Mouse (Mus musculus): ENCODE data around the gene Cdc42bpb. TPM values are rescaled to one million over a fixed set of nuclear protein-coding genes. Genes with fewer than 3 reads are reported as not detected.

Cdc42bpb gene
- polyA plus RNA-seq, 1 experiment from 2014 or later, result 35.3 TPM

- Histone ChIP-seq H3K4me1 (ENCODE audit: control insufficient read depth, insufficient read depth, low read depth, low read length) (peaks cover 19% of the 10 kb centered on the region), H3K36me3 (ENCODE audit: control insufficient read depth, insufficient read depth, low read length) (no peaks in the 10 kb centered on the region; the same call in 1 of the 2 replicates), H3K27me3 (replicated peaks; ENCODE audit: control insufficient read depth, insufficient read depth, low read length) (peaks cover 65% of the 10 kb centered on the region), H3K27ac (ENCODE audit: low read depth, low read length) (no peak overlapping the region), H3K4me3 (ENCODE audit: low read length) (no peak overlapping the region), H3K9me3 (ENCODE audit: control insufficient read depth, low read length) (no peaks in the 10 kb centered on the region), H3K9ac (ENCODE audit: low read depth, low read length) (no peak overlapping the region), H3K4me2 (ENCODE audit: low read length) (no peak overlapping the region)
- no peak for ATAC-seq
- WGBS, result 15% methylated on average over 8 of the region's 8 CpGs
Observed at GRCm38 (mm10) chr12:111271966-111272365, 105.6 kb downstream of the Cdc42bpb start.

- Histone ChIP-seq H3K4me2 (ENCODE audit: low read length) (no peak overlapping the region), H3K9me3 (ENCODE audit: control insufficient read depth, low read length) (no peaks in the 10 kb centered on the region), H3K27me3 (replicated peaks; ENCODE audit: control insufficient read depth, insufficient read depth, low read length) (peaks cover 60% of the 10 kb centered on the region), H3K4me3 (ENCODE audit: low read length) (no peak overlapping the region), H3K4me1 (ENCODE audit: control insufficient read depth, insufficient read depth, low read depth, low read length) (peaks cover 19% of the 10 kb centered on the region), H3K9ac (ENCODE audit: low read depth, low read length) (no peak overlapping the region), H3K36me3 (ENCODE audit: control insufficient read depth, insufficient read depth, low read length) (no peaks in the 10 kb centered on the region; the same call in 1 of the 2 replicates), H3K27ac (ENCODE audit: low read depth, low read length) (no peak overlapping the region)
- WGBS, result 8% methylated on average over 25 of the region's 28 CpGs
- ATAC-seq, result no peak
Observed at GRCm38 (mm10) chr12:111271406-111271805, 106.1 kb downstream of the Cdc42bpb start.

DNA sequence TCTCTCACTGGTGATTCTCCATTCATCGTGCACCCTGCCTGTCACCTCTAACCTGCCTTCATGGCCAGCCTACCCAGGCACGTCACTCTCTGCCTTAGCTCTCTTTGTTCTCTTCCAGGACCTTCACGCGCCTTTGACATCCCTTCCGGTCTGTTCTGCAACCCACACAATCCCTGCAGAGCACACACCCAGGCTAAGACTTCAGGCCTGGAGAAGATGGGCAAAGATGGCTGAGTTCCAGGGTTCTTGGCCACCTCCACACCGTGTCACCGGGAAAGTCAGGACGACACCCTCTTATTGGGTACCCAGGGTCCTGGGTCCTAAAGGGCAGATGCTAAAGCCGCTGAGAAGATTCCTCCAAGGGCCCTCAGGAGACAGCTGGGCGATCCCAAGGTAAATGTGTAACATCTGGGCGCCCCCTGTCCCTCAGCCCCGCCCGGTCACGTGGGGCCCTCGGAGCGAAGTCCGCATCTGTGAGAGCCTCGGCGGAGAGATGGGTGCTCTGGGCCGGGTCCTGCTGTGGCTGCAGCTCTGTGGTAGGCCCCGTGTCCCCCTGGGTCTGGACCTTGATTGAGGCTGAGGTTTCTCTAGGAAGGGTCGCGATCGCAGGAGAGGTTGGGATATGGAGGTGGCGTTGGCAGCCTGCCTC, 106.8 kb downstream of the Cdc42bpb start, which contains the start of gene Amn:
Gene Amn, plus strand, starts transcription at position 467 of the 649 bp plus-strand sequence.
- Histone ChIP-seq H3K27ac (ENCODE audit: low read depth, low read length) (no peak within 1 kb of the TSS), H3K27me3 (replicated peaks; ENCODE audit: control insufficient read depth, insufficient read depth, low read length) (peaks cover 53% of the 10 kb centered on the region), H3K4me3 (ENCODE audit: low read length) (no peak within 1 kb of the TSS), H3K4me2 (ENCODE audit: low read length) (no peak within 1 kb of the TSS), H3K9ac (ENCODE audit: low read depth, low read length) (no peak within 1 kb of the TSS; the same call in 1 of the 2 replicates), H3K36me3 (ENCODE audit: control insufficient read depth, insufficient read depth, low read length) (no peaks in the 10 kb centered on the region; the same call in 1 of the 2 replicates), H3K4me1 (ENCODE audit: control insufficient read depth, insufficient read depth, low read depth, low read length) (peaks cover 19% of the 10 kb centered on the region), H3K9me3 (ENCODE audit: control insufficient read depth, low read length) (no peaks in the 10 kb centered on the region)
- no peak for ATAC-seq
- WGBS, result 39% methylated on average over 25 of the region's 25 CpGs

- H3K27me3 ChIP-seq (replicated peaks; ENCODE audit: control insufficient read depth, insufficient read depth, low read length), result peaks cover 33% of the 10 kb centered on the region
- no peaks in the 10 kb centered on the region for H3K9me3 ChIP-seq (ENCODE audit: control insufficient read depth, low read length)
- WGBS, result 76% methylated on average over 4 of the region's 4 CpGs
- H3K4me2 ChIP-seq (ENCODE audit: low read length), result no peak overlapping the region
- H3K4me1 ChIP-seq (ENCODE audit: control insufficient read depth, insufficient read depth, low read depth, low read length), result no peaks in the 10 kb centered on the region; the same call in 1 of the 2 replicates
- no peak overlapping the region for H3K9ac ChIP-seq (ENCODE audit: low read depth, low read length)
- H3K4me3 ChIP-seq (ENCODE audit: low read length), result no peak overlapping the region
- H3K27ac ChIP-seq (ENCODE audit: low read depth, low read length), result no peak overlapping the region
- H3K36me3 ChIP-seq (ENCODE audit: control insufficient read depth, insufficient read depth, low read length), result peaks cover 5% of the 10 kb centered on the region
- no peak for ATAC-seq
Observed at GRCm38 (mm10) chr12:111267673-111268325, 109.7 kb downstream of the Cdc42bpb start.

GRCm38 (mm10) chr12:111266592-111266991, 110.9 kb downstream of the Cdc42bpb start:
- peaks cover 11% of the 10 kb centered on the region for H3K36me3 ChIP-seq (ENCODE audit: control insufficient read depth, insufficient read depth, low read length)
- H3K9me3 ChIP-seq (ENCODE audit: control insufficient read depth, low read length), result no peaks in the 10 kb centered on the region
- WGBS, result 84% methylated on average over 12 of the region's 12 CpGs
- H3K4me1 ChIP-seq (ENCODE audit: control insufficient read depth, insufficient read depth, low read depth, low read length), result no peaks in the 10 kb centered on the region; the same call in 1 of the 2 replicates
- H3K4me3 ChIP-seq (ENCODE audit: low read length), result no peak overlapping the region
- no peak overlapping the region for H3K4me2 ChIP-seq (ENCODE audit: low read length)
- no peak overlapping the region for H3K9ac ChIP-seq (ENCODE audit: low read depth, low read length)
- H3K27ac ChIP-seq (ENCODE audit: low read depth, low read length), result no peak overlapping the region
- H3K27me3 ChIP-seq (replicated peaks; ENCODE audit: control insufficient read depth, insufficient read depth, low read length), result peaks cover 22% of the 10 kb centered on the region
- ATAC-seq, result no peak

GRCm38 (mm10) chr12:111265212-111265611, 112.3 kb downstream of the Cdc42bpb start:
- Histone ChIP-seq H3K27me3 (replicated peaks; ENCODE audit: control insufficient read depth, insufficient read depth, low read length) (peaks cover 10% of the 10 kb centered on the region), H3K36me3 (ENCODE audit: control insufficient read depth, insufficient read depth, low read length) (peaks cover 11% of the 10 kb centered on the region), H3K4me2 (ENCODE audit: low read length) (no peak overlapping the region), H3K4me3 (ENCODE audit: low read length) (no peak overlapping the region), H3K9ac (ENCODE audit: low read depth, low read length) (no peak overlapping the region), H3K9me3 (ENCODE audit: control insufficient read depth, low read length) (no peaks in the 10 kb centered on the region), H3K4me1 (ENCODE audit: control insufficient read depth, insufficient read depth, low read depth, low read length) (no peaks in the 10 kb centered on the region), H3K27ac (ENCODE audit: low read depth, low read length) (no peak overlapping the region)
- ATAC-seq, result no peak
- WGBS, result 75% methylated on average over 5 of the region's 5 CpGs

DNA sequence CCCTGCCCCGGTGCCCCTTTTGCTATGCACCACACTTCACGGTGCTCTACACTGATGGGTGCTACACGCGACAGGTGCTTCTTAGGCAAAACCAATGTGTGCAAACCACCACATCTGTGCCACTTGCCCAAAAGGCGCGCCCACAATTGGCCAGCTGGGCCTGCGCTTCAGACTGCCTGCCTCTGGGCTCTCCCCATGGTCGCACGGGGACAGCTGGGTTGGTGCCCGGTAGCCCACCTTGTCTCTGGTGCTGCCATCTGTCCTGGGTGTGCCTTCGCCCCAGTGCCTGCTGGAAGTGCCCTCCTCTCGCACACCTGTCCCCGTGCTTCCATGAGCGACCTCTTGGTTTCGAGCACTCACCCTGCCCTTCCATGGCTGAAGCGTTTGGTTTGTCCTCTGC, 113.9 kb downstream of the Cdc42bpb start:
- Histone ChIP-seq H3K4me3 (ENCODE audit: low read length) (no peak overlapping the region), H3K36me3 (ENCODE audit: control insufficient read depth, insufficient read depth, low read length) (peaks cover 11% of the 10 kb centered on the region), H3K4me1 (ENCODE audit: control insufficient read depth, insufficient read depth, low read depth, low read length) (no peaks in the 10 kb centered on the region), H3K4me2 (ENCODE audit: low read length) (no peak overlapping the region), H3K9ac (ENCODE audit: low read depth, low read length) (no peak overlapping the region), H3K9me3 (ENCODE audit: control insufficient read depth, low read length) (no peaks in the 10 kb centered on the region), H3K27me3 (replicated peaks; ENCODE audit: control insufficient read depth, insufficient read depth, low read length) (no peaks in the 10 kb centered on the region), H3K27ac (ENCODE audit: low read depth, low read length) (no peak overlapping the region)
- WGBS, result 94% methylated on average over 16 of the region's 16 CpGs
- no peak for ATAC-seq

- Histone ChIP-seq H3K9ac (ENCODE audit: low read depth, low read length) (no peak overlapping the region), H3K27ac (ENCODE audit: low read depth, low read length) (no peak overlapping the region), H3K4me3 (ENCODE audit: low read length) (no peak overlapping the region), H3K9me3 (ENCODE audit: control insufficient read depth, low read length) (no peaks in the 10 kb centered on the region), H3K36me3 (ENCODE audit: control insufficient read depth, insufficient read depth, low read length) (peaks cover 5% of the 10 kb centered on the region; the same call in 1 of the 2 replicates), H3K4me1 (ENCODE audit: control insufficient read depth, insufficient read depth, low read depth, low read length) (no peaks in the 10 kb centered on the region), H3K27me3 (replicated peaks; ENCODE audit: control insufficient read depth, insufficient read depth, low read length) (no peaks in the 10 kb centered on the region), H3K4me2 (ENCODE audit: low read length) (no peak overlapping the region)
- ATAC-seq, result no peak
- WGBS, result 57% methylated on average over 9 of the region's 9 CpGs
Observed at GRCm38 (mm10) chr12:111251227-111251626, 126.3 kb downstream of the Cdc42bpb start.

GRCm38 (mm10) chr12:111250116-111250515, 127.4 kb downstream of the Cdc42bpb start:
- Histone ChIP-seq H3K4me1 (ENCODE audit: control insufficient read depth, insufficient read depth, low read depth, low read length) (no peaks in the 10 kb centered on the region), H3K4me3 (ENCODE audit: low read length) (no peak overlapping the region), H3K9ac (ENCODE audit: low read depth, low read length) (no peak overlapping the region), H3K9me3 (ENCODE audit: control insufficient read depth, low read length) (no peaks in the 10 kb centered on the region), H3K27ac (ENCODE audit: low read depth, low read length) (no peak overlapping the region), H3K36me3 (ENCODE audit: control insufficient read depth, insufficient read depth, low read length) (no peaks in the 10 kb centered on the region; the same call in 1 of the 2 replicates), H3K27me3 (replicated peaks; ENCODE audit: control insufficient read depth, insufficient read depth, low read length) (no peaks in the 10 kb centered on the region), H3K4me2 (ENCODE audit: low read length) (no peak overlapping the region)
- ATAC-seq, result no peak
- WGBS, result 86% methylated on average over 8 of the region's 8 CpGs

Measured in hindbrain, embryonic 16.5 days (tissue).